Mouse (Mus musculus) monocyte, adult 59 days (primary cell): ENCODE data around the gene Gtf3c3. TPM values are rescaled to one million over a fixed set of nuclear protein-coding genes. Genes with fewer than 3 reads are reported as not detected.

Experiments
- total RNA-seq, 2 experiments: library from RNA; stranded (reverse); gene quantifications; one replicate each; pipeline ENCODE4 v1.2.4; 2023

The Gtf3c3 gene
- total RNA-seq: 10 to 100 TPM; 13.4 to 14.5 TPM

GRCm38 (mm10) chr1:54438340-54439079 is at the start of gene Gtf3c3:
Gtf3c3 (minus strand) TSS chr1:54438971.

Other genes starting within 250 kb of the Gtf3c3 start
- gene Hecw2, start 243.8 kb downstream of the Gtf3c3 start, total RNA-seq: 1 to 10 TPM in 1 of 2 experiments, under 1 TPM in 1; 0.58 to 1.0 TPM
- gene Ccdc150, start 188.3 kb downstream of the Gtf3c3 start, total RNA-seq: under 1 TPM in 1 of 2 experiments, not detected in 1; 0.29 TPM
- 10 to 100 TPM; 18.3 to 23.5 TPM for gene Pgap1, start 118.7 kb upstream of the Gtf3c3 start, total RNA-seq